Mouse (Mus musculus) liver, adult 2 months (tissue): ENCODE measurements around the gene Pdk2.

Experiments used
- CTCF ChIP-seq: fragments of 200-500 bp; IDR thresholded peaks from 2 replicates; pipeline ENCODE4 v1.5.1; 2011; ENCODE audit warnings: low read depth, low read length, control low read depth
- POLR2A ChIP-seq: fragments of 200-500 bp; IDR thresholded peaks from 2 replicates; pipeline ENCODE4 v1.6.1; 2011; ENCODE audit warnings: low read length, control low read depth; ENCODE audit not compliant: insufficient read depth; ENCODE audit errors: extremely low read depth

DNA sequence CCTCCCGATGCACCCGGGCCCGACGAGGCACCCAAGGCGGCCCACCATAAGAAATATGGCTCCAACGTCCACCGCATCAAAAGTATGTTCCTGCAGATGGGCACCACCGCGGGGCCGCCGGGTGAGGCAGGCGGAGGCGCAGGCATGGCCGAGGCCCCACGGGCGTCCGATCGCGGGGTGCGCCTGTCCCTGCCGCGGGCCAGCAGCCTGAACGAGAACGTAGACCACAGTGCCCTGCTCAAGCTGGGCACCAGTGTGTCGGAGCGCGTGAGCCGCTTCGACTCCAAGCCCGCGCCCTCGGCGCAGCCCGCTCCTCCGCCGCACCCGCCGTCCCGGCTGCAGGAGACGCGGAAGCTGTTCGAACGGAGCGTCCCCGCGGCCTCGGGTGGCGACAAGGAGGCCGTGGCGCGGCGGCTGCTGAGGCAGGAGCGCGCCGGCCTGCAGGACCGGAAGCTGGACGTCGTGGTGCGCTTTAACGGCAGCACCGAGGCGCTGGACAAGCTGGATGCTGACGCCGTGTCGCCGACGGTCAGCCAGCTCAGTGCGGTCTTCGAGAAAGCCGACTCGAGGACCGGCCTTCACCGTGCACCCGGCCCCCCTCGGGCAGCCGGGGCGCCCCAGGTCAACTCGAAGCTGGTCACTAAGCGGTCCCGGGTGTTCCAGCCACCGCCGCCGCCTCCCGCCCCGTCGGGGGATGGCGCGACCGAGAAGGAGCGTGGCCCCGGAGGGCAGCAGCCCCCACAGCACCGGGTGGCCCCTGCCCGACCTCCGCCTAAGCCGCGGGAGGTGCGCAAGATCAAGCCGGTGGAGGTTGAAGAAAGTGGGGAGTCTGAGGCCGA is 49.3 kb downstream of the Pdk2 start:
- no peak for TF ChIP-seq POLR2A
- no peak for TF ChIP-seq CTCF
